Mouse (Mus musculus): ENCODE data around the gene Malsu1. TPM values are rescaled to one million over a fixed set of nuclear protein-coding genes. Genes with fewer than 3 reads are reported as not detected.

Gene Malsu1
- 69.9 and 71.4 TPM in 2 replicates for polyA plus RNA-seq (2015; fragmentation: Nextera tagmentation; extraction: Ambion mirVana)

DNA sequence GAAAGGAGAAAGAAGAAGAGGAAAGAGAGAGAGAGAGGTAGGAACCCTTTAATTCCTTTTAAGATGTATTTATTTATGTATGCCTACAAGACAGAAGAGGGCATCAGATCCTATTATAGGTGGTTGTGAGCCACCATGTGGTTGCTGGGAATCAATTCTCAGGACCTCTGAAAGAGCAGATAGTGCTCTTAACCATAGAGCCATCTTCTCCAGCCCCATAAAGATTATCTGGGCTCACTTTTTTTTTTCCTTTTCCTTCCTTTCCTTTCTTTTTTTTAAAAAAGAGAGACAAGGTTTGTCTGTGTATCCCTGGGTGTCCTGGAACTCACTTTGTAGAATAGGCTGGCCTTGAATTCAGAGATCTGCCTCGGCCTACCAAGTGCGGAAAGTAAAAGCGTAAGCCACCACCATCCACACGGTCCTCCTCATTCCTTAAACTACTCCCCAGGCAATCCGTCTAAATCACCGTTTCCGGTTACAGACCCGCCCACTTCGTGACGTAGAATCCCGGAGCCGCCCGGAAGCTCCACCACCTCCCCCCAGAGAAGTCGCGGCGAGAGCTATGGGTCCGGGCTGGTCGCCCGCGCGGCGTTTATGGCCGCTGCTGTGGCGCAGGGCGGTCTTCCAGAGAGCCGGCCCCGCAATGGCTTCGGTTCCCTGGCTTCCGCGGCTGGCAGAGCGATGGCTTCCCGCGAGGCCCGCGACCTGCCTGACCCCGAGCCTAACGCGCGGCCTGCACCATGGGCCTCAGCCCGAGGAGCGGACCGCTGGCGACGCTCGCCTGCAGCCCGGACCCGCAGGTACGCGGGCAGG, at the start of gene Malsu1:
Gene Malsu1 (plus strand): TSS at position 492 of the 813 bp plus-strand sequence.

DNA sequence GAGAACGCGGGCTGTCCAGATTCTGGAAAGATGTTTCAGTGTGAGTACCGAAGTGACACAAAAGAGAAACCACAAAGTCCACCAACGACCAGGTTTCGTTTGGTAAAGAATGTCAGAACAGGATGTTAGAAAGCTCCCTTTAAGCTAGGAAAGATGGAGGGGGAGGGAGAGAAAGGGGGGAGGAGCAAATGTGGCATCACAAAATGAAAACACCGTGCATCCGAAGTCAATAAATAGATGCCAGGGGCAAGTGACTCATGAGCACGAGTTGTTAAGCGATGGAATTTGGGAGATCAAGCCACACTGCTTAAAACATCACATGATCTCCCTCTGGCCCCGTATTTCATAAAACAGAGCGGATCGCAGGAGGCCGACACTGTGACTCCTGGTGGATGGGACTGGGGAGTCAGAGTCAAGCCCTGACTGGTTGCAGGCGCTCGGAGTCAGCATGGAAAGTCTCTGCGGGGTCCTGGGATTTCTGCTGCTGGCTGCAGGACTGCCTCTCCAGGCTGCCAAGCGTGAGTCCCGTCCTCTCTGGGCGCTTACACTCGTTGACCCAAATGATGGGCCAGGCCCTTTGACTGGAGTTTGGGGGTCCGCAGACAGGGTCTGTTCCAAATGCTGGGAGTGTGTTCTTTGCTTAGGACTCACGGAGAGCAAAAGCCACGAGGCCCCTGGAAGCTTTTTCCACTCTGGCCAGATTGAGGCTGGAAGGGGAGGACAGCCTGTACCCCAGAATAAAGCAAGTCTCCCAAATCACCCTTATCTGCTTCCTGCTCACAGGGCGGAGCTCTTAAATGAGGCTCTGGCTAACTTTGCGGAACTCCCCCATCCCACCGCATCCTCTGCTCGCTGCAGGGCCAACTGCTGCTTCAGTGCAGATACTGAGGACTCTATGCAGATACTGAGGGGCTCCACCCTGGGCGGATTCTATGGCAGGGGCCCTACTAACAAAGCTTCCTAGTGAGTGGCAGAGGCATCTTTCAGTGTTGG, 37.0 kb upstream of the Malsu1 start, which contains the start of gene Gpnmb:
Gene Gpnmb (plus strand): TSS at position 272 of the 993 bp plus-strand sequence.

Other genes with a start within 250 kb of the Malsu1 start
- gene Tmem176a, start 232.9 kb upstream of the Malsu1 start, polyA plus RNA-seq (2015; fragmentation: Nextera tagmentation; extraction: Ambion mirVana), result 108 and 134 TPM in 2 replicates
- gene Tmem176b, start 232.3 kb upstream of the Malsu1 start, polyA plus RNA-seq (2015; fragmentation: Nextera tagmentation; extraction: Ambion mirVana), result 257 and 312 TPM in 2 replicates
- 0.33 and 0.47 TPM in 2 replicates for gene Aoc1, start 200.9 kb upstream of the Malsu1 start, polyA plus RNA-seq (2015; fragmentation: Nextera tagmentation; extraction: Ambion mirVana)
- not detected in 2 replicates for gene 1600015I10Rik, start 143.9 kb upstream of the Malsu1 start, polyA plus RNA-seq (2015; fragmentation: Nextera tagmentation; extraction: Ambion mirVana)
- not detected in 2 replicates for gene Doxl2, start 98.8 kb upstream of the Malsu1 start, polyA plus RNA-seq (2015; fragmentation: Nextera tagmentation; extraction: Ambion mirVana)
- gene Svs1, start 86.9 kb upstream of the Malsu1 start, polyA plus RNA-seq (2015; fragmentation: Nextera tagmentation; extraction: Ambion mirVana), result not detected in 2 replicates
- gene Gpnmb, start 37.2 kb upstream of the Malsu1 start, polyA plus RNA-seq (2015; fragmentation: Nextera tagmentation; extraction: Ambion mirVana), result 5.6 and 6.9 TPM in 2 replicates
- 29.3 and 33.9 TPM in 2 replicates for gene Igf2bp3, start 141.2 kb downstream of the Malsu1 start, polyA plus RNA-seq (2015; fragmentation: Nextera tagmentation; extraction: Ambion mirVana)
- gene Tra2a, start 190.2 kb downstream of the Malsu1 start, polyA plus RNA-seq (2015; fragmentation: Nextera tagmentation; extraction: Ambion mirVana), result 39.9 and 42.9 TPM in 2 replicates
- gene Ccdc126, start 245.5 kb downstream of the Malsu1 start, polyA plus RNA-seq (2015; fragmentation: Nextera tagmentation; extraction: Ambion mirVana), result 12.0 and 14.3 TPM in 2 replicates